Mouse (Mus musculus) common myeloid progenitor, adult 5-6 weeks (primary cell): ENCODE measurements around the gene Phactr1. TPM values are rescaled to one million over a fixed set of nuclear protein-coding genes. Genes with fewer than 3 reads are reported as not detected.

Source experiments
- ATAC-seq: replicated peaks from 2 replicates; pipeline ENCODE4 v1.8.0; 2016; ENCODE audit warnings: low read depth, mild to moderate bottlenecking, moderate TSS enrichment, inconsistent platforms; ENCODE audit not compliant: poor library complexity, severe bottlenecking
- total RNA-seq: library from RNA; stranded (forward); fragments of 200-1000, 187-1606 nt; gene quantifications from 2 replicates; pipeline ENCODE4 v1.2.3, GENCODE M21; 2017

Phactr1 gene
- total RNA-seq, 1 experiment from 2014 or later: 0.55 TPM

- ATAC-seq: no peak
Measured at GRCm38 (mm10) chr13:43077485-43077884, 397.1 kb downstream of the Phactr1 start.

- ATAC-seq: no peak
Measured at GRCm38 (mm10) chr13:43085226-43085625, 404.8 kb downstream of the Phactr1 start.

GRCm38 (mm10) chr13:43094365-43094764 lies 413.9 kb downstream of the Phactr1 start:
- ATAC-seq: peak; percentile 80

- no peak for ATAC-seq
Measured at GRCm38 (mm10) chr13:43102943-43103342, 422.5 kb downstream of the Phactr1 start.

- no peak for ATAC-seq
Measured at GRCm38 (mm10) chr13:43104496-43104895, 424.1 kb downstream of the Phactr1 start.

GRCm38 (mm10) chr13:43112280-43112679 lies 431.9 kb downstream of the Phactr1 start:
- peak; percentile 47; the same call in 1 of the 2 replicates for ATAC-seq

GRCm38 (mm10) chr13:43112707-43113106 lies 432.3 kb downstream of the Phactr1 start:
- peak; percentile 58; the same call in 1 of the 2 replicates for ATAC-seq

GRCm38 (mm10) chr13:43113141-43113540 lies 432.7 kb downstream of the Phactr1 start:
- no peak for ATAC-seq

GRCm38 (mm10) chr13:43122306-43123070 lies 442.1 kb downstream of the Phactr1 start:
- peak; percentile 58; the same call in 1 of the 2 replicates for ATAC-seq

- no peak for ATAC-seq
Measured at GRCm38 (mm10) chr13:43123895-43124682, 443.7 kb downstream of the Phactr1 start.

GRCm38 (mm10) chr13:43124683-43125074 lies 444.3 kb downstream of the Phactr1 start:
- ATAC-seq: no peak

GRCm38 (mm10) chr13:43130161-43130560 lies 449.7 kb downstream of the Phactr1 start:
- no peak for ATAC-seq

GRCm38 (mm10) chr13:43131741-43132191 lies 451.3 kb downstream of the Phactr1 start:
- ATAC-seq: no peak

GRCm38 (mm10) chr13:43132859-43133258 lies 452.4 kb downstream of the Phactr1 start:
- ATAC-seq: no peak

- ATAC-seq: no peak
Measured at GRCm38 (mm10) chr13:43133400-43133799, 453.0 kb downstream of the Phactr1 start.

- peak; percentile 51 for ATAC-seq
Measured at GRCm38 (mm10) chr13:43134468-43134867, 454.0 kb downstream of the Phactr1 start.

GRCm38 (mm10) chr13:43144720-43145418 lies 464.4 kb downstream of the Phactr1 start:
- ATAC-seq: no peak

GRCm38 (mm10) chr13:43146515-43147258 lies 466.3 kb downstream of the Phactr1 start:
- no peak for ATAC-seq

- ATAC-seq: 0 out of 2 replicates have a peak, but pooled peaks have one; percentile 25
Measured at GRCm38 (mm10) chr13:43148692-43149091, 468.3 kb downstream of the Phactr1 start.

- ATAC-seq: no peak
Measured at GRCm38 (mm10) chr13:43149661-43150060, 469.2 kb downstream of the Phactr1 start.
